Mouse (Mus musculus): ENCODE results near the gene Sh2b3.
"Not testable (repeated sequence)": the region's sequence is repeated elsewhere in the genome, so short reads cannot be mapped to it uniquely, and the experiment has no call there.

The Sh2b3 gene

GRCm38 (mm10) chr5:121837441-121838340 is at the start of gene Sh2b3:
TSS of gene Sh2b3 (minus strand) at chr5:121837646.
- DNase-seq: peak; percentile 77

- no peak for DNase-seq
Measured at GRCm38 (mm10) chr5:121883356-121883755, 45.9 kb upstream of the Sh2b3 start.

GRCm38 (mm10) chr5:121879211-121879610 is 41.8 kb upstream of the Sh2b3 start:
- DNase-seq: peak; percentile 54

GRCm38 (mm10) chr5:121878703-121879102 is 41.3 kb upstream of the Sh2b3 start:
- DNase-seq: no peak

GRCm38 (mm10) chr5:121876901-121877300 is 39.5 kb upstream of the Sh2b3 start:
- no peak for DNase-seq

- no peak for DNase-seq
Measured at GRCm38 (mm10) chr5:121875041-121875440, 37.6 kb upstream of the Sh2b3 start.

- DNase-seq: peak; percentile 59
Measured at GRCm38 (mm10) chr5:121872158-121872557, 34.7 kb upstream of the Sh2b3 start.

GRCm38 (mm10) chr5:121871515-121872030 is 34.1 kb upstream of the Sh2b3 start:
- no peak for DNase-seq

GRCm38 (mm10) chr5:121870832-121871231 is 33.4 kb upstream of the Sh2b3 start:
- no peak for DNase-seq

GRCm38 (mm10) chr5:121867963-121868362 is 30.5 kb upstream of the Sh2b3 start:
- no peak for DNase-seq

- no peak for DNase-seq
Measured at GRCm38 (mm10) chr5:121864330-121864729, 26.9 kb upstream of the Sh2b3 start.

- no peak for DNase-seq
Measured at GRCm38 (mm10) chr5:121861964-121862363, 24.5 kb upstream of the Sh2b3 start.

GRCm38 (mm10) chr5:121858427-121858826 is 21.0 kb upstream of the Sh2b3 start:
- DNase-seq: no peak

- no peak for DNase-seq
Measured at GRCm38 (mm10) chr5:121856740-121857139, 19.3 kb upstream of the Sh2b3 start.

- no peak for DNase-seq
Measured at GRCm38 (mm10) chr5:121854768-121855167, 17.3 kb upstream of the Sh2b3 start.

GRCm38 (mm10) chr5:121853368-121854051 is 16.1 kb upstream of the Sh2b3 start:
- DNase-seq: no peak

GRCm38 (mm10) chr5:121849478-121850349 is 12.3 kb upstream of the Sh2b3 start:
- DNase-seq: no peak

- peak; percentile 94 for DNase-seq
Measured at GRCm38 (mm10) chr5:121848743-121849142, 11.3 kb upstream of the Sh2b3 start, which contains the start of gene Pheta1. TSS of gene Pheta1 (plus strand) at chr5:121848984.

GRCm38 (mm10) chr5:121848035-121848519 is 10.6 kb upstream of the Sh2b3 start:
- DNase-seq: peak; percentile 56

- not testable (repeated sequence) for DNase-seq
Measured at GRCm38 (mm10) chr5:121847269-121847668, 9.8 kb upstream of the Sh2b3 start.

- DNase-seq: no peak
Measured at GRCm38 (mm10) chr5:121846322-121846721, 8.9 kb upstream of the Sh2b3 start.

GRCm38 (mm10) chr5:121845361-121845760 is 7.9 kb upstream of the Sh2b3 start:
- no peak for DNase-seq

All from thymus, postnatal 14 days (tissue).